Mouse (Mus musculus) megakaryocyte progenitor cell, adult 5-6 weeks (primary cell): ENCODE results near the gene Dvl1. TPM values are rescaled to one million over a fixed set of nuclear protein-coding genes. Genes with fewer than 3 reads are reported as not detected.
A peak's percentile ranks its signal among the peaks of the same experiment; 100 is the strongest.

Experiments
- ATAC-seq: replicated peaks from 2 replicates; pipeline ENCODE4 v1.8.0; 2016; ENCODE audit warnings: mild to moderate bottlenecking, moderate TSS enrichment, inconsistent platforms; ENCODE audit not compliant: poor library complexity
- total RNA-seq, 2 experiments: library from RNA; stranded (forward) in 1 of 2; stranded (reverse) in 1 of 2; fragments of 157-497, 149-512 nt in 1 of 2; fragments of 200-1000 nt in 1 of 2; gene quantifications; 2 replicates each; pipeline versions ENCODE4 v1.2.3 to v1.2.4; 2015 to 2017

Gene Dvl1
- total RNA-seq, 2 experiments from 2014 or later, result 9.6 to 13.0 TPM

- ATAC-seq, result peak; percentile 97
Measured at GRCm38 (mm10) chr4:155869317-155870033, 22.3 kb downstream of the Dvl1 start, which contains the start of the genes Cptp and Ints11. Gene Cptp (minus strand): TSS chr4:155869440. Gene Ints11 (plus strand): TSS chr4:155869546.

- no peak for ATAC-seq
Measured at GRCm38 (mm10) chr4:155871404-155871803, 24.2 kb downstream of the Dvl1 start.

- ATAC-seq, result no peak
Measured at GRCm38 (mm10) chr4:155883587-155883986, 36.4 kb downstream of the Dvl1 start.

- ATAC-seq, result peak; percentile 71
Measured at GRCm38 (mm10) chr4:155886330-155886729, 39.1 kb downstream of the Dvl1 start.

GRCm38 (mm10) chr4:155887674-155888073 lies 40.5 kb downstream of the Dvl1 start:
- no peak for ATAC-seq

GRCm38 (mm10) chr4:155888181-155888580 lies 41.0 kb downstream of the Dvl1 start:
- no peak for ATAC-seq

- ATAC-seq, result no peak
Measured at GRCm38 (mm10) chr4:155889316-155889715, 42.1 kb downstream of the Dvl1 start.

GRCm38 (mm10) chr4:155891011-155891471 lies 43.8 kb downstream of the Dvl1 start:
- peak; percentile 7 for ATAC-seq

- ATAC-seq, result peak; percentile 59
Measured at GRCm38 (mm10) chr4:155891551-155892001, 44.4 kb downstream of the Dvl1 start, which contains the start of the genes Pusl1 and Acap3. Gene Pusl1 (minus strand): TSS chr4:155891781. Gene Acap3 (plus strand): TSS chr4:155891822.

GRCm38 (mm10) chr4:155892017-155892416 lies 44.8 kb downstream of the Dvl1 start:
- ATAC-seq, result peak; percentile 59

- peak; percentile 16 for ATAC-seq
Measured at GRCm38 (mm10) chr4:155892438-155893211, 45.4 kb downstream of the Dvl1 start.

GRCm38 (mm10) chr4:155893212-155893690 lies 46.0 kb downstream of the Dvl1 start:
- ATAC-seq, result no peak

GRCm38 (mm10) chr4:155894311-155894881 lies 47.2 kb downstream of the Dvl1 start:
- ATAC-seq, result peak; percentile 46

GRCm38 (mm10) chr4:155895216-155895615 lies 48.0 kb downstream of the Dvl1 start:
- ATAC-seq, result no peak

GRCm38 (mm10) chr4:155895826-155896225 lies 48.6 kb downstream of the Dvl1 start:
- ATAC-seq, result no peak

- no peak for ATAC-seq
Measured at GRCm38 (mm10) chr4:155896461-155896860, 49.3 kb downstream of the Dvl1 start.

GRCm38 (mm10) chr4:155898318-155898717 lies 51.1 kb downstream of the Dvl1 start:
- ATAC-seq, result no peak

GRCm38 (mm10) chr4:155899355-155899754 lies 52.2 kb downstream of the Dvl1 start:
- no peak for ATAC-seq

GRCm38 (mm10) chr4:155901205-155901604 lies 54.0 kb downstream of the Dvl1 start:
- ATAC-seq, result no peak

- ATAC-seq, result no peak
Measured at GRCm38 (mm10) chr4:155903246-155903645, 56.0 kb downstream of the Dvl1 start.
